Mouse (Mus musculus) spleen, adult 18-20 months (tissue): ENCODE results near the gene Adgrg7.

Experiments used
- DNase-seq, 2 experiments: peaks; one replicate each; pipeline ENCODE4 v3.0.0; 2022; ENCODE audit warnings: mixed read lengths in 2 of 2

Adgrg7 gene

GRCm38 (mm10) chr16:56710071-56710470 is 85.6 kb downstream of the Adgrg7 start:
- DNase-seq, result no peak

GRCm38 (mm10) chr16:56705731-56706130 is 89.9 kb downstream of the Adgrg7 start:
- no peak for DNase-seq

GRCm38 (mm10) chr16:56700898-56701297 is 94.8 kb downstream of the Adgrg7 start:
- DNase-seq, result no peak

GRCm38 (mm10) chr16:56696448-56696847 is 99.2 kb downstream of the Adgrg7 start:
- DNase-seq, result no peak

GRCm38 (mm10) chr16:56690715-56691114 is 104.9 kb downstream of the Adgrg7 start:
- DNase-seq, result no peak

- no peak for DNase-seq
These were observed 108.9 kb downstream of the Adgrg7 start for GRCm38 (mm10) chr16:56686747-56687146.

GRCm38 (mm10) chr16:56681010-56681645 is 114.5 kb downstream of the Adgrg7 start:
- DNase-seq, result no peak

GRCm38 (mm10) chr16:56677146-56677545 is 118.5 kb downstream of the Adgrg7 start:
- DNase-seq, result no peak
